Mouse (Mus musculus) megakaryocyte-erythroid progenitor cell, adult 5-6 weeks (primary cell): ENCODE results near the gene Arhgap20. TPM values are rescaled to one million over a fixed set of nuclear protein-coding genes. Genes with fewer than 3 reads are reported as not detected.
A peak's percentile ranks its signal among the peaks of the same experiment; 100 is the strongest.

ENCODE experiments used
- ATAC-seq: replicated peaks from 2 replicates; pipeline ENCODE4 v1.8.0; 2016; ENCODE audit warnings: mild to moderate bottlenecking, inconsistent platforms; ENCODE audit not compliant: severe bottlenecking, poor library complexity, low FRiP score, low TSS enrichment
- total RNA-seq, 2 experiments: library from RNA; stranded (forward) in 1 of 2; stranded (reverse) in 1 of 2; fragments of 200-1000, 215-1000 nt in 1 of 2; fragments of >200 nt in 1 of 2; fragmentation: Nextera tagmentation in 1 of 2; gene quantifications; 2 replicates each; pipeline ENCODE4 v1.2.3; 2014 to 2017

The Arhgap20 gene
- total RNA-seq (2014; fragmentation: Nextera tagmentation) (0.37 TPM in 1 of 2 replicates, not detected in the other), total RNA-seq (2017) (not detected in 2 replicates)

DNA sequence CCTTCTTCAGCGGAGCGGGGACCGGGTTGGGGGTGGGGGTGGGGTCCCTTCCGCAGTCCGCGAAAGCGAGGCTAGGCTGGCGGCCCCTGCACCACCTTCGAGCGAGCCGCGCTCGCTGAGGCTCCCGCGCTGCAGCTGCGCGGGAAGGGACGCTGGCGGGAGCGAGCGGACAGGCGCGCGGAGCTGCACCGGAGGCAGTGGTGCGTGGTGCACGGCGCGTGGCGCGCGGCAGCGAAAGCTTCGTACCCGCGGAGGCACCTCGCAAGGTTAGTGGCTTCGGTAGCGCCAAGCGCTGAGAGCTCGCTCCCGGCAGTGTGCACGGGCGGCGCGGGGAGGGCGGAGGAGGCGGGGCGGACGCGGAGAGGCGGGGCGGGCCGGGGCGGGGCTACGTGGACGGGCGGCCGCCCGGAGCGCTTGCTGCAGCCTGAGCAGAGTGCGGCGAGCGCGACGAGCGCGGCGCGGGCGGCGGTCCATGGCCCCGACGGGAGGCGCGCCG is at the start of gene Arhgap20:
Arhgap20 (plus strand) TSS at position 417 of the 496 bp plus-strand sequence.
- peak; percentile 88 for ATAC-seq

DNA sequence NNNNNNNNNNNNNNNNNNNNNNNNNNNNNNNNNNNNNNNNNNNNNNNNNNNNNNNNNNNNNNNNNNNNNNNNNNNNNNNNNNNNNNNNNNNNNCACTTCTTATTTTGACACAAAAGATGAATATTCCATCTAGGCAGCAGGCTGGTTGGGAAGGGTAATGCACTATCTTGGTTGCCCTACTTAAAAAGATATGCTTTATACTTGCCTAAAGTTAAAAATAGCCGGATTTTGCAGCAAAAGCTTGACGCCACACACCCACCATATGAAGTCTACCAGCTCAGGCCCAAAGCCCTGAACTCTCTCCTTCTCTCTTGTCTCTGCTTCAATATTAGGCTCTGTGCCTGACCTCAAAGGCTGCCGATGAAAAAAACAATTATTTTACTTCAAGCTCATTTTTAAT is 46.3 kb upstream of the Arhgap20 start:
- no peak for ATAC-seq

DNA sequence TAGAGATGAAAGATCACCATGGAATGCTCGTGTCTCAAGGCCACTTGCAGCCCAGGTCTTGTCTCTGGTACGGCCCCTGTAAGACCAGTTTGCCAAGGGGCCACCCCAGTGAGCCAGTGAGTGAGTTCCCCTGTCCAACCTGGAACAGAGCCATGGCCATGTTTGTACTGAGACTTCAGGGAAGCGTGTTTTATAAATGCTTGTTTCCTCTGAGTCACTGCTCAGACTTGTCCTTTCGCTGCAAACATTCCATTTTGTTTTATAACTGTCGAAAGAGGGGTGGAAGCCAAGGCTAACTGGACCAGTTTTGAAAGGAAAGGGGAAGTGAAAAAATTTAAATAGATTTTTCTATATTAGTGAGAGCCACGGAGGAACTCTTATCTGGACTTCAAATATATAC is 37.2 kb upstream of the Arhgap20 start:
- ATAC-seq = no peak

DNA sequence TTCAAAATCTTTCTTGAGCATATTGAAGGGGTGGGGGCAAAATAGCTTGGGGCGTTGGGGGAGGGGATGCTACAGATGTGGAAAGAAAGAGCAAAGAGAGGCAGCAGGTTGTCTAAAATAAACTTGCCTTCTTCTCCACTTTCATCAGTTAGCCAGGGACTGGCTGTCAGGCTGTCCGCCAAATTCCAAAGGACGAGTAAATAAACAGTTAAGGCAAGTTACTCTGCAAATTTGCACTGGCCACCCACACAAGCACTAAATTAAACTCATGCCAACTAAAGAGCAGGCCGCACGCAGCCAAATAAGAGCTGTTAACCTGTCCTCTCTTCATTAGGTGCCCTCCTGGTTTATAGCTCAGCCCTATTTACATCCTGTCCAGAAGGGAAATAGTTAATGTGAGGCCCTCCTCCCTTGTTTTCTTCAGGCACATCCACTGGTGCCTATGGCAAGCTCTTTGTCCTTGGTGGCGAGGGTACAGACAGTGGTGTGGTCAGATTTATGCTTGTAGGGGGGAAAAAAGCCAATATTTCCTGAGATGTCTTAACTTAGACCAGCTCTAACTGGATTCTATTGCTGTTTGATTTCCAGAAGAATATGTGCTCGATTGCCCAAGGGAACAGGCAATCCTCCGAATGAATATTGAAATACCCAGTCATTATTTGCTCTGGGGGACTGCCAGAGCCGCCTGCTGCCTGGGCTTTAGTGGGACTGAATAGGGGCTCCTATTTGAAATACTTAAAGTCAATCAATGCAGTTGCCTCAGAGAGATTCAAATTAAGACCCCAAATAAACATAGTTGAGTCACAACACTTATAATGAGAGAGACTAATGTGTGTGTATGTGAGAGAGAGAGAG is 29.7 kb upstream of the Arhgap20 start:
- ATAC-seq = no peak

DNA sequence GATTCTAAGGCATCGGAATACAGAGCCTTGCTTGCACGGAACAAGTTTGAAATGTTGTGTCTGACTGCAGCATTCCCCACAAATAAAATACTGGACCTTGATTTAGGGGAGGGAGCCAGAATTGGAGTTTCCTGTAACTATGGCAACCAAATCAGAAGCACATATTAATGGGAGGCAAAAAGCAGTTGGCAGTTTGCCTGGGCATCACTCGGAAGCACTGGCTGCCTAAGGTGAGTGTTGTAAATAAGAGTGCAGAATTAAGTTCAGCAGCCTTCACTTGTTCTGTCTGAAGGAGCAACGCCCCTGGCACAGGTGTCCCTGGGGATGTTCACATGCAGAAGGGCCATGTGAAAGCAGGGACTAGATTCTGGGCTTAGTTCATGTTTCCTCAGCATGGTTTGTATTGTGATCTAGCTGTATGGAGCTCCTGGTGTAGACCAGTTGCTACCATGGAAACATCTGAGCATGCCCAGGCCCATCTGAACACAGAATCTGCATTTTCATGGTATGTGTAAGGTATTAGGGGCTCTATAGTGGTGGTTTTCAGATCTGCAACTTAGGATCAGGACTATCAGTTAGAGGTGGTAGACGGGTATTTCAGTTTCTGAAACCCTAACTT is 28.3 kb upstream of the Arhgap20 start:
- ATAC-seq = no peak

DNA sequence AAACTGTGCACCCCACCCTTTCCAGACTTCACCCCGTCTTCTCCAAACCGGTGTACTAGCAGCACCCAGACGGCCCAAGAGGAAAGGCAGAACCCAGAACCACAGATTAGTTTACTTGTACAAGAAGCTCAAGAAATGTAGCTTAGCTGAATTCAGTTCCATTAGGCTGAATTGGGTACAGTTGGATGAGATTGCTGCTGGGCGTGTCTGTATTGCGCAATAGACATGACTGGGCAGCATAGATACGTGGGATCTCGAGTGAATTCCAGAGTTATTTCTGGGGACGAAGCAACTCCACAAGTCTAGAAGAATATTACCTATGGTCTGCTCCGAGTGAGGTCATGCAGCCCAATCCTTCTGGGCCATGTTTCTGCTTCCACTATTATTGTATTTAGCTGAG is 26.8 kb upstream of the Arhgap20 start:
- no peak for ATAC-seq

DNA sequence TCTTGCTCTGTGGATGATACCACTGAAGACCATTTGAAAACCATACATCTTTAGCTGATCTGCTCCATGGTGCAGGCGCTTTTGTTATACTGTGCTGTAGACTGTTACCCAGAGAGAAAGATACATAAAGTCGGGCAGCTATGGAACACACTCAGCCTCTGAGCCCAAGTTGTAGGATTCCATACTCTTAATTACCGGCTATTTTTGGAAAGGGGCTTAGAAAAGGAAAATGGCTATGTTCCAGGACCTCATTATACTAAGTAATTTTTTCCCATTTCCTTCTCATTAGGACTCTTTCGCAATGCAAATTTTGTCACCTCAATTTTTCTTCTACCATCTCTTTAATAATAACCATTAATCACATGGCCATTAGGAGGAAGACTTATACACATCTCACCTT is 25.3 kb upstream of the Arhgap20 start:
- ATAC-seq = no peak

DNA sequence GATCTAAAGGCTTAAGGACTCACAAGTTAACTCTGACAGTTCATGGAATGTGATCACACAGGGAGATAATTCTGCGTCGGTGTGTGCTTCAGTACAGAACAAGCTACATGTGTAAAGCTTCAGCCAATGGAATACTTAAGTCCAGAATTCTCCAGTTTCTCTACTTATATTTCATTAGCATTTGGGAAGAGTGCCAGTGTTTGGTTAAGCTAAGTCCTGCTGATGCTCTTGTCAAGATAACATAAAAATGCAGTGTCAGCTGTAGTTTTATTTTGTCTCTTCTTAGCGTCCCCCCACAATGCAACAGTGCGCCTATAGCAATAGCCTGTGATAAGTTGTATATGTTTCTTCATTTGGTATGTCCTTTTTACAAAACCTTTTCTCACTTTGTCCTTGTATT is 15.0 kb upstream of the Arhgap20 start:
- ATAC-seq = no peak

DNA sequence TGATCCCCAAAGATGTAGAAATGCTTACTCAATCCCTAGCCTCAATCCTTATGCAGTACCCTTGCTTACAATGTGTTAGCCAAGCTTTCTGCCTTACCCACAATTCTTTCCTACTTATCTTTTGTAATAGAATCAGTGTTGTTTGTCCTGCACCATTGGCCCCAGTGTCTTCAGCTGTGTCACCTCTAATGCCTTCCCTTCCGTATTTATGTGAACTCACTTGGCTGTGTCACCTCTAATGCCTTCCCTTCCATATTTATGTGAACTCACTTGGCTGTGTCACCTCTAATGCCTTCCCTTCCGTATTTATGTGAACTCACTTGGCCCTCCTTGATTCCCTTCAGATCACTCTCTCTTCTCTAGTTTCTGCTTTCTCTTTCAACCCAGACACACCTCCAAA is 4.1 kb upstream of the Arhgap20 start:
- no peak for ATAC-seq

DNA sequence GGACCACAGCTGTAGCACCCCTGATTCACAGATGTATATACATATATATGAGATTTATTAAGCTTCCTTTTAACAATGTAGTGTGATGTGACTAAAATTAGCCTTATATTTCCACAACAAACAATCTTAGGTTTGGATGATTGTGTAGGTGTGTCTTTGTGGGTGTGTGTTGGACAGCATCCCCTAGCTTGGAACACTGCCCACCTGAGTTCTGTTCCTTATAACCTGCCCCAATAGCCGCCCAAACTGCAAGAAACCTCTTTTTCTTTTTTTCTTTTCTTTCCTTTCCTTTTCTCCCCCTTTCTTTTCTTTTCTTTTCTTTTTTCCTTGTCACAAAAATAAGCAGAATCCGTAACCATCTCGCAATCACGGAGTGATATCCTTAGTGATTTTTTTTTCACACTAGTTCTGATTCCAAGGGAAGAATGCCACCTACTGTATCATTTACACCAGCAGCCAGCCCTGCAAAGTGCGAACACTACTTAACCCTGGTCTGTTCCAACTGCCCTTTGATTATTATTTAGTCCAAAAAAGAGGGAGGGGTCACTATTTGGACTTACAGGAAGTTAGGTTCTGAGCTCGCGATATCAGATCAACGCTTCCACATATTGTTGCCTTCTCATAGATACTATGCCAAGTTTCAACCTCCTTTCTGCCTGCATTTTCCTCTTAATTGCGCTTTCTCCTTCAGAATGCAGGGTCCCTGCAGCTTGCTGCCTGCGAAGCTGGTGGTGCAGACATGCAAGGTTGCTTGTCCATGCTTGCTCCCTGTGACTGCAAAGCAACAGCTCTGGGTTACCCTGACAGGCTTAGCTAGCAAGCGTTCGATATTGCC is 879 bp upstream of the Arhgap20 start:
- ATAC-seq = no peak

DNA sequence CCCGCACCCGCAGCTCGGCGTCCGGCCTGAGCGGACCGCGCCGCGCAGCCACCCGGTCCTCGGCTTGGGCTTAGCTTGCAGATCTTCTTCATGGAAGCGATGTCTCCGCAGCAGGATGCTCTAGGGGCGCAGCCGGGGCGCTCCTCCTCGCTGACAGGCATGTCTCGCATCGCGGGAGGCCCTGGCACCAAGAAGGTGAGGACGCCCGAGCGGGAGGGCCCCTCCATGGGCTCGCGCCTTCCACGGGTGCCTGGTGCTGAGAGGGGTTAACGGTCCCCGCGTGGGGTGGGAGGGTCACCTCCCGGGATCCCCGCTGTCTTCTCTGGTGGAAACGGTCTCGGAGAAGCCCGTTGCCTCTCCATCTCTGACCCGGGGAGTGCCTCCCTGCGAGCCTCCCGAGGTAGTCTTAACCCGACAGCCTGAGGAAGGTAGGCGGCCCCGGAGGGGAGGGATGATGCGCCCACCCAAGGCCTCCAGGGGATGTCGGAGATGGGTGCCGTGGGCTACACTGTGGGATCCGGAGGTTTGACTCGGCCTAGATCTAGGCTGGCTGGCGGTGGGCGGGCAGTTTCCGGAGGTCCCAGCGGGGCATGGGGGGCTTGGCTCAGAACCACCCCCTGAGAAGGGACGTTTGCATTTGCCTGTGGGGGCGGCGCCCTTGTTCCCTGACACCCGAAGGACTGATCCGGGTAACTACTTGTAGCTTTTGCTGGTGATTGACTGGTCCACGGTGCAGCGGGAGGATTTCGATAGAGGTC is 459 bp downstream of the Arhgap20 start:
- ATAC-seq = no peak

DNA sequence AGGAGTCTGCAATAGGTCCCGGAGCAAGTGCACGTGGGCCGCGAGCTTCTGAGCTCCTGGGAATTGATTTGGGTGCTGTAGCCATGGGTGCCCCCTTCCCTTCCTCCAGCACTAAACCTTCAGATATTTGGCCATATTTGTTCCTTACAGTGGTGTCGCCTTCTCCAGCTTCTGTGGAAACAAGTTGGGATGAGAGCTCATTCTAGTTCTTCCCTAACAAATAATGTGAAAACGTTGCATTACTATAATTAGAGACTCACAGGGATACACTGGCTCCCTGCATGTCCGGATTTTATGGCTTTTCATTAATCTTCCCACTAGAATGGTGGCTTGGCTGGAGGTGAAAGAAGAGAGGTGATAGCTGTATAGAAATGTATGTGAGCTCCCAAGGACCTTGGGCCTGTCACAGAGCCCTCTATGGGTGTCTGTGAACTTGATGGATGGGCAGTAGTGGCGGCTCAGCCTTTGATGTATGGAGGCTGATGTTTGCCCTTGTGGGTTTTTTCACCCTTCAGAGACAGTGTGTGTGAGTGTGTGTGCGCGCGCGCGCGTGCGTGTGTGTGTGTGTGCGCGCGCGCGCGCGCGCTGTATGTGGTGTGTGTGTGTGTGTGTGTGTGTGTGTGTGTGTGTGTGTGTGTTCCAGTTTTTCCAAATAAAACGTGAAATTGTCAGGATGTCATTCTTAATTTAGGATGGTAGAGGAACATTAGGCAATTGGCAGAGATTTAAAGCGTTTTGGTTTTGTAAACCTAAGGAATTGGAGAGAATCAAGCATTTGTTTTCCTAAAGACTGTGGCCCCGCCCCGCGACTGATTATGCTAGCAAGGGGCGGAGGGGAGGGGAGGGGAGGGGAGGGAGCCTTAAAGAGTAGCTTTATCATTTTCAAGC is 1.3 kb downstream of the Arhgap20 start:
- ATAC-seq = no peak

DNA sequence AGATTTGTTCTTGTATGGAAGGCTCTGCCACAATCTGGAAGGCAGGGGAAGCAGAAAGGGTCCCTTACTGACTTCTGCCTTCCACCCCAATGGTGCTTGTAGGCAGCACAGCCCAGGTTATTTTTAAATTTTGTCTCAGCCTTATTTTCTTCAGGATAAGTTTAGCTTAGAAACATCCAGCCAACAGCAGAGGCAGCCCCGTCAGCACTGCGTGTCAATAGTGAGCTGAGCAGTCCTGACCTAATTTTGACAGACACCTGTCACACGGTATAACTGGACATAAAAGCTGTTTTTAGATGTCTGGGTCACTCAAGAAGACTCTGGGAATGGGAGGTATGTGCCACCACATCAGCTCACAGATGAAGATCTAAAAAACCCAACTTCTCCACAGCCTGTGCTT is 9.1 kb downstream of the Arhgap20 start:
- no peak for ATAC-seq

DNA sequence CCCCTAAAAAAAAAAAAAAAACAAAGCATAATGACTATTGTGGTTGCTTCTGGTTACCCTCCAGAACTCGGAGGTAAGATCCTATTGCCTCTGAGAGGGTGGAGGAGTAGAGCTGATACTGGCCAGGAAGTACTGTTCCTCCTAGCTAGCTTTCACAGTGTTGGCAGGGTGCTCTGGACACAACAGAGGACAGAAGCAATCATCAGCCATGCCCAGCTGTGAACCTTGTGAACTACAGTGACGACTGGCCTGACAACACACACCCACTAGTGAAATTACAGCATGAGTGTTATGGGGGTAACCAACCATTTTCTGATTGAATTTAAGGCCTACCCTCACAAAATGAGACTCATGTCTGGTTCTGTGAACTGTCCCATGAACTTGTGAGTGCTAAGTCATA is 11.3 kb downstream of the Arhgap20 start:
- ATAC-seq = no peak

DNA sequence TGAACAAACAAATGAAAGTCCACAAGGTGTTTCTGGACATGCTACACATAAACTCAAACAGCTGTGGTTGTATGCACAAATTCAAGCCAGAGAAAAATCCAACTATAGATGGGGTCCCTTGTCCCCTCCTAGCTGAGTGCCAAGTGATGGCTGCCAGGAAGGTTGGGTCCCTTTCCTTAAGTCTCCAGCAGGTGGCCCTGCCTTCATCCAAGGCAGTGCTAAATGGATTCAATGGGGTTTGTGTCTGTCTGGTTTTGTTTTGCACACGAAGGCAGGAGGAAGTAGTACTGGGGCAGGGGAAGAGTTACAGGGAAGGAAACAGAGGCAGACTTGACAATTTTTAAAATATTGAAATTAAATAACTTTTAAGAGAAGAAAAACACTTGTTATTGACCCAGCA is 12.0 kb downstream of the Arhgap20 start:
- 0 out of 2 replicates have a peak, but pooled peaks have one; percentile 70 for ATAC-seq

DNA sequence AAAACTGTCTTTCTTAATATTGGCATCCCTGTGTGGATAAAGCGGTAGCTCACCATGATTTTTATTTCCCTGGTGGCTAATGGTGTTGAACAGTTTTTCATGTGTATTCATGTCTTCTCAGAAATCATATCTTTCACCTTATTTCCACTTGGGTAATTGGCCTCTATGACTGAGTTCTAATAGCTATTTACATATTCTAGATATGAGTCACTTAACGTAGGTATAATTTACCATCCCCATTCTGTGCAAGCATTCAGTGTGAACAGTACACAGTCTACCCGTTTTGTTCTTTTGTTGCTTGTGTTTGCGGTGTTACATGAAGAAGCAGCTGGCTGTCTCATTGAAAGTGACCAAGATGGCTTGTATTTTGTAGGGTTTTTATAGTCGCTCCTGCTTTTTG is 14.1 kb downstream of the Arhgap20 start:
- no peak for ATAC-seq

DNA sequence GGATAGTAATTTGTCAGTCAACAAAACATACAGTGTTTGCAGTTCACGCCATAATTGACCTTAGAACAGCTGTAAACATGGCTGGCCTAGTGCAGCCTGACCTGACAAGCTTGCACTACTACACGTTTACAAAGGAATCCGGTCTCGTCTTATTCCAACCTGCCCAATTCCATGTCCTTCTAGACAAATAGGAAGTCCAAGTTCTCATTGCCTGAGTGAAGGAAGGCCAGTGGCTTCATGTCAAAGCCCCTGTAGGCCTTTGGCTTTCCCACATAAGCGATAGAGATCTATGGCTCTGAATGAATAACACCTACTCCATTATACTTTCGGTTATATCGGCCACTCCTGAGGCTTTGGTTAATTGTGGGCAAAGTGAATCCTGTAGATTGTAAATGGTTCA is 16.0 kb downstream of the Arhgap20 start:
- no peak for ATAC-seq

DNA sequence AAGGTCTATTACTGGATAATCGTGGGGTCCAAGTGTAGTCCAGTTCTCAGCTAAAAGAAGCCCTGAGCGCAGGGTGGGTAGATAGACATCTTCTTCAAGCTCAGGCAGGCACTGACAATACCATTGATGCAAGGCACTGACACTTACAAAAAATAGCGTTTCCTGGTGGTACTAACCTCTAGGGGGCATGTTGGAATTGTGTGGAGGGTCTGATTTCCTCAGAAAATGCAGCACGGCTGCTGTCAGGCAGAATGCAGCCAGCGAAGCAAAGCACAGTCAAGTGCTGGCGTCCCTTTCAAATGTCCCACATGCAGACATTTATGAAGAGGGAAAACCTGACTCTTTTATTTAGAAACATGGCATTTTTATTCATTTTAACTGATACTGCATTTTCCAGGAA is 22.2 kb downstream of the Arhgap20 start:
- no peak for ATAC-seq
